Mouse (Mus musculus): ENCODE data around the gene Arhgap10.
A peak's percentile ranks its signal among the peaks of the same experiment; 100 is the strongest.

The Arhgap10 gene

GRCm38 (mm10) chr8:77486749-77487148 lies 31.0 kb downstream of the Arhgap10 start:
- DNase-seq (ENCODE audit: low spot score) = no peak

DNA sequence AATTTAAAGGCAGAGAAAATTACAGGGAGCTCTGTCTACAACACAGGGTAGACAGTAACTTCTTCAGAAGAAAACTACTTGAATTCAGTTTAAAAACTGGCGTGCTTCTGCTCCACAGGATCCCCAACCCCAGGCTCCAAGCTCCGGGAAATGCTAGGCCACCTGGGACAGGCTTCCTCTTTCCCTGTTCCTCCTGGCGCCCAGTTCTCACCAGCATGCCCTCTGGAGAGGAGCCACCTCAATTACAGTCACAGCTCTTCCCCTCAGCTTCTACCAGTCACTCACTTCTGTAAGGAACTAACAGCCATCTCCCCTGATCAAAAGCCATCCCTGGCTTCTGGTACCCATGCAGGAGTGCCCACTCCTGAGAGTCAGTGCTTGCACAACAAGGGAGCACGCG lies 32.9 kb downstream of the Arhgap10 start:
- DNase-seq (ENCODE audit: low spot score) = no peak

- DNase-seq (ENCODE audit: low spot score) = no peak
Measured at GRCm38 (mm10) chr8:77484266-77484665, 33.5 kb downstream of the Arhgap10 start.

DNA sequence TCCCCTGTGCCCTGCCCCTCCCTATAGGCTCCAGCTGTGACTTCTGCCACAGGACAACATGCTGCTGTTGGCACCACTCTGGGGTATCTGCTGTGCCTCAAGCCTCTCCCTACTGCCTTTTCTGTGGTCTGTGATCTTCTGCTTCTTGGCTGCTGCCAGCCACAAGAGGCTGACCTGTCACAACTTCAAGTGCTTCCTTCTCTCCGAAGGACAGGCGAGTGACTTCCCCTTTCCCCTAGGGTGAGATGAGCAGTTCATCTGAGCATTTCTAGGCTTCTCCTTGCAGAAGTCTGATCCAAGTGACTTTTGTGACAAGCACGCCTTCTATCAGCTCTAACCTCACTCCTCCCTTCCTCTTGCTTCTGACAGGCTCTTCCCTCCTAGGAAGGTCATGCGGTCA lies 34.1 kb downstream of the Arhgap10 start:
- DNase-seq (ENCODE audit: low spot score) = peak; percentile 39

GRCm38 (mm10) chr8:77481791-77482190 lies 36.0 kb downstream of the Arhgap10 start:
- DNase-seq (ENCODE audit: low spot score) = no peak

GRCm38 (mm10) chr8:77479995-77480394 lies 37.8 kb downstream of the Arhgap10 start:
- DNase-seq (ENCODE audit: low spot score) = no peak

DNA sequence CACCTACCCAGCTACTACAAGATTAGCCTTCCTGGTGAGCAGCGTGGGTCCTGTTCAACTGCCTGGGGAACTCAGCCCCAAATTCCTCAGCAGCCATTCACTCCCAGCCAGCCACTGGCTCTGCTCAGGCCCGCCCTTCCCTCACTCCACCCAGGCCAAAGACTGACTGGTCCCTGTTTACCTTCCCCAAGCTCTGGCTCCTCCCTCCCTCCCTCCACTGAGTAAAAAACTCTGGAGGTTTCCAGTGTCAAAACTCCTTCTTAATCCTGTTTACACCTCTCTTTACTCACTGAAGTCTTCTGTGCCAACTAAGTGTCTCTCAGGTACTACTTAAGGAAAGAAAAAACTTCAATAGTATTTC lies 38.9 kb downstream of the Arhgap10 start:
- peak; percentile 78 for DNase-seq (ENCODE audit: low spot score)

DNA sequence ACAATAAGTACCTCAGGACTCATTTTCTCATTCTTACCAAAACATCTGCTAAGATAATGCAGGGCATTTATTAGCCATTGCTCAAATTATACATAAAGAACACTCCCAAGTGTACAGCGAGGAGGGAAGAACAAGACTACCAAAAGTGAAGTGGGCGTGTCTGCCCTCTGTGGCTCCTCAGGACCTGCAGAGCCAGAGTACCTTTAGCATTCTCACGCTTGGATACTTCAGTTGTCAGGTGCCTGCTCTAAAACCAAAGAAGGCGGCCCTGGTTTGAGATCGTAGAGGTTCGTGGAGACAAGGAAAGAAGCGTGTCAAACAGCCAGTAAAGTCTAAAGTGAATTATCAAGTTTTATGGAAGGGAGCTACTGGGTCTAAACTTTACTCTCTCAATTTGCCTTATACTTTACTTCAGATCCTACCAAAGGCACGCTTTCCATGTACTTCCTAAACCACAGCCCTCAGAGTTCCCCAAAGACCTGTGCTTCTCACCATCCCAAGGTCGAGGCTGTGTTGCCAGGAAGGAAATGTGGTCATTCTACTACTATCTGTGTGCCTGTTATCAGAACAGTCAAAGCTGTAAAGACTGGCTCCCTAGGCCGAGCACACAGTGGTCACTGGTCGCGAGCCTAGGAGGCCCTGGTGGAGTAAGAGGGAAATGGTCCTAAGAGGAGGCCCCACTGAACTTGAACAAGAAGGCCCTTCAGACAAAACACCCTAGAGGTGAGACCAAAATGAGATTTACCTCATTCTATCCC lies 39.4 kb downstream of the Arhgap10 start:
- DNase-seq (ENCODE audit: low spot score) = no peak

DNA sequence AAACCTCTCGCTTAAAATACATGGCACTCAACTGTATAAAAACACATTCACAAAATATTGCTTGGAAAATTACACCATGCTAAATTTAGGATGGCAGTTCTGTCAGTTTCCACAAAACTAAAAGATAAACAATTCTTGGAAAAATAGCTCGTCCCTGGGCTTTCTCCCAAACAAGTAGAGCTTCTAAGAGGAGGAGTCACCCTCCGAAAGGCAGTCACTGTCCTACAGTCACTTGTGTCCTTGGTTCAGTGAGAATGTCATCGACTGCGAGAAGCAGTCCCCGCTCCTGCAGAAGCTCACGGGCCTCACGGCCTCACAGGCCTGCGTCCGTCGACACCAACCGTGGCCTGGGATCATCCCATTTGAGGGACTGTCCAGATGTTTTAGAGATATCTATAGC lies 40.1 kb downstream of the Arhgap10 start:
- DNase-seq (ENCODE audit: low spot score) = no peak

DNA sequence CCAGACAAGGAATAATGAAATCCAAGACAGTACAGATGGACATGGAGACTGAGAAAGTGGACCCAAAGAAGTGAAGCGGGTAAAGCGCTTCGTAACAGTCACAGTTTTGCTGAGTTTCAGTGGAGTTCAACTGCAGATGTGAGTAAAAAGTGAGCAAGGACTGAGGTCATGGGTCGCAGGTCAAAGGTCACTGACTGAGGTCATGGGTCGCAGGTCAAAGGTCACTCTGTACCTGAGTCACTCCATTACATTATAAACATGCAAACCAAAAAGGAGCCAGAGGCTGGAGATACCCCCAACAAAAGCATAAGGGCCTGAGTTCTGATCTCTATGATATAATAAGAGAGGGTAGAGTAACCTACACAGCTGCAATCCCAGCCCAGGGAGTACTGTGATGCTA lies 43.1 kb downstream of the Arhgap10 start:
- no peak for DNase-seq (ENCODE audit: low spot score)

- no peak for DNase-seq (ENCODE audit: low spot score)
Measured at GRCm38 (mm10) chr8:77473773-77474172, 44.0 kb downstream of the Arhgap10 start.

DNA sequence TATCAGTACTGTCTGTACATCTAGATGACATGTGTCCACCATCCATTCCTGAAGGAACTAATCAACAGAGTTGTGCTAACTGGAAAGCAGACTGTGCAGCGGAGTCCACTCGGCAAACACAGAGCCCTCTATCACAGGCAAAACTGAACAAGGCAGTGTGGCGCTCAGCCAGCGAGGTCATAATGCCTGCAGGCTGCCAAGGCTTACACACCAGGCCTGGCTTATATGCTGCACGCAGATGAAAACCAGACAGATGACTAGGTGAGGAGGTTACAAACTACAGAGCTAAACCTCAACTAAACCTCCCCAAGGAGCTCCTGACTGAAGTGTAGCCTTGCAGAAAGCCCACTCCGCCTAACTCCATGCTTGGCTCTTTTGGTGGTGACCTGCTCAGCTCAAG lies 44.4 kb downstream of the Arhgap10 start:
- peak; percentile 37 for DNase-seq (ENCODE audit: low spot score)

DNA sequence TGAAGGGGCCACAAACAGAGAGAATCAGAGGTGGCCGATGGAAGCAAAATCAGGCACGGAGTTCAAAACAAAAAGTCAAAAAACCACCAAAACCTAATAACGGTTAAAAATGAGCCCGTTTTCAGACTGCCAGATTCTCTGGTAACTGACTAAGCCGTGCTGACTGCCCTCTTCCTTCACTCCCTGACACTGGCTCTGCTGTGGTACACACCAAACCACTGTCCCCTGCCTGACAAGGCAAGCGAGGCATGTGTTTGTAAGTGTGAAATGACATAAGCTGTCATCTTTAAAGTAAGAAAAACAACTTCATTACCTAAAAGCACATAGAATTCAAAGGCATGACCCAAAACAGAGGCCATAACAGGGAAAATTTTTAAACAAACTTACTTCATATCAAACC lies 56.4 kb downstream of the Arhgap10 start:
- no peak for DNase-seq (ENCODE audit: low spot score)

DNA sequence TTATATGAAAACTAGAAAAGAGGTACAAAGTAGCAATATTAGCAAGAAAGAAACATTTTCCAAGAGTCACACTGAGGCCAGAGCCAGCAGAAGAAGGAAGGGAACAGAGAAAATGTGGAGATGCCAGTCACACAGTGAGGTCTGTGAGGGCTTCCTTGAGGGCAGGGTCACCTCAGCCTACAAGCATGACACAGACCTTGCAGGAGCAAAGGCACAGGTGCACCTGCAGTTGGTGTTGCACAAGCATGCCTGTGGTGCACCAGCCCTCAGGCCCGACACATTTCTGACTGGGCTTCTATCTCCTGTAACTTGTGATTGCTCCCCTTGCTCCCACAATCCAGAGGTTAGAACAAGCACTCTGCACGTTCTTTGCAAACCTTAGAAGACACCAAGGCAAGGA lies 57.4 kb downstream of the Arhgap10 start:
- DNase-seq (ENCODE audit: low spot score) = no peak

DNA sequence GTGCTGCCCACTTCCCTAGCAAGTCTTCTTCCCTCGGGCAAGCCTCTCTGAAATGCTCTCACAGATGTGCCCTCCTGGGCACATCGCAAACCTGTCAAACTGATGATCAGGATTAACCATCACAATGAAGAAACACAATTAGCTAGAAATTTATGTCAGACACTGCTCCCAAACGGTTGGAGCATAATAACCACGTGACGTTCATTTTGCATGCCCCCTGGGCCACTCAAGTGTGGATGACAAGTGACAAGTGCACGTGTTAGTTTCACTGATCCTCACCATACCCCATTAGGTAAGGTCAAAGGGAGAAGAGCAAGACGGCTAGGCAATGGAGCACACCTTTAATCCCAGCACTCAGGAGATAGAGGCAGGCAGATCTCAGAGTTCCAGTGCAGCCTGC lies 58.1 kb downstream of the Arhgap10 start:
- no peak for DNase-seq (ENCODE audit: low spot score)

GRCm38 (mm10) chr8:77458575-77458974 lies 59.2 kb downstream of the Arhgap10 start:
- no peak for DNase-seq (ENCODE audit: low spot score)

DNA sequence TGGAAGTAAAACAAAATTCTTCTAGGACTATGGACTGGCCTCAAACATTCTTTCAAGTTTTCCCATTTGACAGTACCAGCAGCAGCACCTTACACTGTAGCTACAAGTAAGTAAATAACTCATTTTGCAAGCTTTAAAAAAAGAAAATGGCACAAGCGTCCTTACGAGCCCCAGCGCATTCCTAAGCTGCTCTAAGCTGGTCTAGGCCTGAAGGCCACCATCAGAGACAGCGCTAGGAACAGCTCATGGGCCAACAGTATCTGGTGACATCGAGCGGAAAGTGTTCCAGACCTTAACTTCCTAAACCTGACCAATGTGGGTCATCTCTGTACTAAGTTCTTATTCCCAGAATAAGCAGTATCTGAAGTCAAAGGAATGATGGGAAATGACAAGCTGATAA lies 61.5 kb downstream of the Arhgap10 start:
- no peak for DNase-seq (ENCODE audit: low spot score)

- no peak for DNase-seq (ENCODE audit: low spot score)
Measured at GRCm38 (mm10) chr8:77453836-77454235, 63.9 kb downstream of the Arhgap10 start.

- no peak for DNase-seq (ENCODE audit: low spot score)
Measured at GRCm38 (mm10) chr8:77451466-77452382, 66.0 kb downstream of the Arhgap10 start.

DNA sequence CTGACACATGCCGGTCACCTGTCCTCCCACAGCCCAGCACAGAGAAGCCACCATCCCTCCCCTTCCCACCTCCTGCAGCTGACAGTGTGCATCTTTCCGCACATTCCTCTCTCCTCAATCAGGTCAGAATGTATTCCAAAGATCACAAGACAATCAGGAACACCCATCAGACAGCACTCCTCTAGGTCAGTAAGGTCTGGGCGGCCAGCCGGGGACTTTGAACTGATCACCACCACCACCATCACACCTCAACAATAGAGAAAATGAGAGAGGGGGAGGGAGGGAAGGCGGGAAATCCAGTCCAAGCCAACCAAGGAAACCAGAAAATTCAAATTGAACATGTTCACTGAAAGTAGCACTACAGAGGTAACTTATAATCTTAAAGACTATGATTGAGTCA lies 66.7 kb downstream of the Arhgap10 start:
- no peak for DNase-seq (ENCODE audit: low spot score)

DNA sequence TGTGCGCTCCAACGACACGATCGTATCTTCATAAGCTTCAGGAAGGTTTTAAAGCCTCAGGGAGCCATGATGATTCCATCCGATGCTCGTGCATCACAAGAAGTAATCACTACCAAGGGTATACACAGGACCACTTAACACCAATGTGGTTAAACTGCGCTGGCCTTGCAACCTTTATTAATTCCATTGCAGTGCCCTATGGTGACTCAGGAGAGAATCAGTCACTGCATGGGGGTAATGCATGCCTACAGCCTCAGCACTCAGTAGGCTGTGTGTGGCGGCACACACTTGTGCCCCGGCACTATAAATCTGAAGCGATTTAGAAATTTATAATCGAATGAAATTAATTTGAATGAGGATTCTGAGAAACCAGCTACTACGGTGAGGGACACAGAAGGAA lies 71.5 kb downstream of the Arhgap10 start:
- DNase-seq (ENCODE audit: low spot score) = no peak

DNA sequence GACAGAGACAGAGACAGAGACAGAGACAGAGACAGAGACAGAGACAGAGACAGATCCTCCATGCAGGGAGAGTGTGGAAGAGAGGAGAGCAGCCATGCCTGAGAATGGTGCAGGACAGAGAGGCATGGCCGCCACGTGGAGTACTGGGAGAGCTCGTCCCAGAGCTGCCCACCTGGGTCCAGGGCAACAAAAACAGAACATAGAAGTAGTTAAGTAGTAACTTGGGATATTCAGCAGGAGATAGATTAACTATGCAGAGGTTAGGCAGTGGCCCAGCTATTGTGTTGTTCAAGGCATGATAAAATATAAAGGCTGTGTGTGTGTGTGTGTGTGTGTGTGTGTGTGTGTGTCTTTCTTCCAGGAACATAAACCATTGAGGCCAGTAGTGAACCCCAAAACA lies 72.1 kb downstream of the Arhgap10 start:
- DNase-seq (ENCODE audit: low spot score) = no peak

DNA sequence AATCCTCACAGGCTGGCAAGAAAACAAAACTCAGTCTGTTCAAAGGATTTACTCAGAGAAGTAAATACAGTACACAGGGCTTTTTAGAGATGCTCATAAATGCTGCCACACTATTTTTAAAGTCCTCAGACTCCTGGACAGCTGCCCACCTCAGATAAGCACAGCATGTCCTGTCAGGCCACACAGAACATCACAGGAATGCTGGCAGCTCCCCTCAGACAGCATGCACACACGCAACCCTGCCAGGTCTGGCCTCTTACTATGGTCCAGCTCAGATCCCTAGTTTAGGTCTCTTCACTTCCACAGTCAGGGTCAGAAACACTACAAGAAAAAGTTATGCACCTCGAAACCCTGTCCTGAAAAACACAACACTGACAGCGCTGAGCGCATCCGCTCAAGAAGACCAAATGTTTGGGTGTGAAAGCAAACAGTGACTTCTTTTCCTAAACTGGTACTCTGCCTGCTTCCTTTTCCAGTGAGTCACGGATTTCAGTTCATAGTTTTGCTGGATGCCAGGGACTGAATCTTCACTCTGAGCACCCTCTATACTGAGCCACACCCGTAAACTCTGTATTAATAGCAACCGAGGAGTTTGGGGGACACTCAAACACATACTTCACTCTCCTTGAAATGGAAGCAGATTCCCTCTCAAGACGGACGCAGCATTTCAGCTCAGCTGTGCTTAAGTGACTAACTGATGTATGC lies 73.4 kb downstream of the Arhgap10 start:
- peak; percentile 77 for DNase-seq (ENCODE audit: low spot score)

All from lung, postnatal 25 days (tissue).